Mouse (Mus musculus): ENCODE measurements around the gene Clec2g.

Gene Clec2g

GRCm38 (mm10) chr6:128971394-128972039 is 37.3 kb downstream of the Clec2g start:
- TF ChIP-seq GATA4 (IDR thresholded peaks at IDR 0.05; ENCODE audit: insufficient replicate concordance, low read length): no peak

GRCm38 (mm10) chr6:128972156-128972555 is 38.0 kb downstream of the Clec2g start:
- no peak for TF ChIP-seq GATA4 (IDR thresholded peaks at IDR 0.05; ENCODE audit: insufficient replicate concordance, low read length)

- TF ChIP-seq GATA4 (IDR thresholded peaks at IDR 0.05; ENCODE audit: insufficient replicate concordance, low read length): no peak
Measured at GRCm38 (mm10) chr6:128972687-128973438, 38.7 kb downstream of the Clec2g start.

- no peak for TF ChIP-seq GATA4 (IDR thresholded peaks at IDR 0.05; ENCODE audit: insufficient replicate concordance, low read length)
Measured at GRCm38 (mm10) chr6:128973439-128973697, 39.2 kb downstream of the Clec2g start.

DNA sequence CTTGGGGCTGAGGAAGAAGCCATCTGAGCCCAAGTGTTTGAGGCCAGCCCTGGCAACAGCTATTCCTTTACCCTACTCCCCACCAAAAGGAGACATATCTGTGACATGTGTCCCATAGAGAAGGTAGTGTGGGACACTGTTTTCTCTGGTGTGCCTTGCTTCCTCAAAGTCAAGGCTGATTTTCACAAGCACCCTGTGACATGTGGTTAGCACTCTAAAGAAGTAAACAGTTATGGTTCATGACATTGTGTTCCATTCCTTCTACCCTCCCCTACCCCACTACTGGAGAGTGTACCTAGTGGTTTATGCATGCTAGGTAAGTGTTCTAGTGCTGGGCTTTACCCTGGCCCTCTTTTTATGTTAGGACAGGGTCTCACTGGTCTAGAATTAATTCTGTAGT is 42.0 kb downstream of the Clec2g start:
- no peak for TF ChIP-seq GATA4 (IDR thresholded peaks at IDR 0.05; ENCODE audit: insufficient replicate concordance, low read length)

DNA sequence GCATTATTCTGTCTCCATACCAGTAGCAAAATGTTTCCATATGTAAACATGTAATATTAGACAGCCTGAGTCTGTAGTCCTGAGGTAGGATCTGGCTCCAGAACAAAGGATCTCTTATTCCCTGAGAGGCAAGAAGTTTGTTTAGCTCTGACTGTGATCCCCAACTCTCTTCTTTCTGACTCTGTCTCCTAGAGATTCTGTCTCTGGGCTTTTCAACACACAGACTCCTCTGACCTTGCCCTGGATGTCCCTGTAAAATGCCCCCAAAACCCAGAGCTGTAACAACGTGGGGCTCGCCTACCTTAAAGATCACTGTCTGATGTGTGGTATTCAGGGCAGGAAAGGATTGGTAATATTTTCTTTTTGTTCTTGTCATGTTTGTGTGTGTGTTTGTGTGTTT is 58.2 kb downstream of the Clec2g start:
- no peak for TF ChIP-seq GATA4 (IDR thresholded peaks at IDR 0.05; ENCODE audit: insufficient replicate concordance, low read length)

GRCm38 (mm10) chr6:128992753-128993152 is 58.6 kb downstream of the Clec2g start:
- TF ChIP-seq GATA4 (IDR thresholded peaks at IDR 0.05; ENCODE audit: insufficient replicate concordance, low read length): no peak

- TF ChIP-seq GATA4 (IDR thresholded peaks at IDR 0.05; ENCODE audit: insufficient replicate concordance, low read length): no peak
Measured at GRCm38 (mm10) chr6:128993221-128993620, 59.0 kb downstream of the Clec2g start.

DNA sequence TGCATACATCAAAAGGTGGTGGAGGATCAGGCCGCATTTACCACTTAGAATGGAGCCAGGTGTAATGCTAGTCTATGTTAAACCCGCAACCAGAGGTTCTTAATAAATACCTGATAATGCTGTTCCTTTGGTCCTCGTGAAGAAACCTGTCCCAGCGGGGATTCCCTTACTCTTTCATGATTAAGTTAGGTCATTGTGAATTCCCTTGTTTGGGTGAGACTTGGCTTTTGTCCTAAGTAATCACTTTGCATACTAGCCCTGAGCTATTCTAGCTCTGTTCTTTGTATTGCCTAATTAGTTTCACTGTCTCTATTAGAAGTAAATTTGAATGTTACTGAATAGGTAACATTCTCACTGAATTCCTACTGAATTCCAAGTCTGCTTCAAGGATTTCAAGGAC is 60.2 kb downstream of the Clec2g start:
- no peak for TF ChIP-seq GATA4 (IDR thresholded peaks at IDR 0.05; ENCODE audit: insufficient replicate concordance, low read length)

- TF ChIP-seq GATA4 (IDR thresholded peaks at IDR 0.05; ENCODE audit: insufficient replicate concordance, low read length): no peak
Measured at GRCm38 (mm10) chr6:128994742-128995141, 60.6 kb downstream of the Clec2g start.

DNA sequence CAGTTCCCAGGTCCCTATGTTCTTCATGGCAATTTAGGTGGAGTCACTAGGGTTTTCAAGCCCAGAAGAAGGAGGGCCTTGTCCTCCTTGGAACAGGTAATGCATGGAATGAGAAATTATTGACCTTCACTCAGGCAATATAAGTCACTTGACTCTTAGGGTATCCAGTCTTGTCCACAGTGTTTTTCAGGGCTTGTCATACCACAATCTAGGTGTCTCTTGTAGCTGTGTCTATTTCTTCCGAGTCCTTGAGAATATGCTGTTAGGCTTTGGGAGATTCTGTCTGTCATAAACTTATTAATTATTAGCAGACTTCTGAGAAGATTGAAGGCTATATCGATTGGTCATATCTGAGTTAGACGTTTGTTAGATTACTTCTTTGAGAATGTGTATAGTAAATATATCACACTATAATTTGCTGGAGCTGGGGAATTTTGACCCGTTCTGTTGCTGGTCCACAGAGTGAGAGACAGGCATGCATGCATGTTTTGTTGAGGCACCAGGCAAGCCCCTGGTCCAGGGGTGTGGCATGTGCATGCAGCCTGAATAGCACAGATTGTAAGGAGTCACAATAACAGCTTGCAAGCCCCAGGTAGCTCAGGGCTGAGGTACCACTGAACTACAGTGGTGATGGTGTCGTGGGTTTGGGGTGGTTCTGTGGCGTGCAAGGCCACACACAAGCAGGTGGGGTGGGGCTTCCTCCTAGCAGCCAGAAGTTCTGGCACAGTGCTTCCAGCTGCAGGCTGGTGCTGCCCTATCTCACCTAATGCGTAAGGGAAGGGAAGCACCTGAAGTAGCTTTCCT is 61.3 kb downstream of the Clec2g start:
- no peak for TF ChIP-seq GATA4 (IDR thresholded peaks at IDR 0.05; ENCODE audit: insufficient replicate concordance, low read length)

DNA sequence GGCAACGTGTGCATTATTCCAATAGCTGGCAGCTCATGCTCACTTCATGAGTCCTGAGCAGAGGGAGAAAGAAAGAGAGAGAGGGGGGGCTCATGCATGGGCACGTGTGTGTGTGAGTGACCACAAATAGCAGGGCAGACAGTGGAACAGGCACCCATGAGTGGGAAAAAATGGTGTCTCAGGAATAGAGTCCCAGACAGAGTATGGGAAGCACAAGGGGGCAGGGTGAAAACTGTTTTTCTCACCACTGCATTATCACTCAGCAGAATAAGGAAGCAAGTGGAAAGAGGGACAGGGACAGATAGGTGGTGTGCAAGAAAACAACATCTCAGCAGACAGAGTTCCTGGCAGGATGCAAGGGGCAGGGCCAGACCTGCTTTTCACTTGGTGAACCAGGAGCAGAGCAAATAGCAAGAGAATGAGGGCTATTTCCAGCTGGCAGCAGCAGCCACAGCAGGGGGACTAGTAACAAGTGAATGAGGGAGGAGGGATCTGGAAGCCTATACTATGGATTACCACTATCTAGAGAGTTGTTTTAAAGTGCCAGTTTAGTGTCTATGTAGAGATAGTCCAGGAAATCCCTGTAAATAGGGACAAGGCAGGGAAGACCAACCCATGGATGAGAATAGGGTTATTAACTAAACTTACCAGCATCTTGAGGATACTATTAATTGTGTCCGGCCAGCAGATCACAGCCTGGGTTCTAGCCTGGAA is 62.0 kb downstream of the Clec2g start:
- no peak for TF ChIP-seq GATA4 (IDR thresholded peaks at IDR 0.05; ENCODE audit: insufficient replicate concordance, low read length)

GRCm38 (mm10) chr6:128996768-128997442 is 62.7 kb downstream of the Clec2g start:
- TF ChIP-seq GATA4 (IDR thresholded peaks at IDR 0.05; ENCODE audit: insufficient replicate concordance, low read length): no peak

DNA sequence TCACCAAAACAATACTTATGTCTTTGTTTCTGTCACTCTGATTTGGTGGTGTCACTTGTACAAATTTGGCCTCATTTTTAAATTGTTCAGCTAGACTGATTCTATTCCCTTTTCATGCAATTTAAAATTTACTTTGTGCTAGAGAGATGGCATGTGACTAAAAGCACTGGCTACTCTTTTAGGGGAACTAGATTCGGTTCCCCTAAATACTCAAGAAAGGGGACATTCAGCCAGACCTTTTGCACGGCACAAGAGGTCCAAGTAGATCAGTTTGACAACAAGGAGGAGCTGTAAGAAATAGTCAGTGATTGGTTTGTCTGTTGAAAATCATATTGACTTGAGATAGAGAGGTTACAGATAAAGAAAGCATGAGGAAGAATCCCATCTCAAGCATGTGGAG is 67.2 kb downstream of the Clec2g start:
- TF ChIP-seq GATA4 (IDR thresholded peaks at IDR 0.05; ENCODE audit: insufficient replicate concordance, low read length): no peak

DNA sequence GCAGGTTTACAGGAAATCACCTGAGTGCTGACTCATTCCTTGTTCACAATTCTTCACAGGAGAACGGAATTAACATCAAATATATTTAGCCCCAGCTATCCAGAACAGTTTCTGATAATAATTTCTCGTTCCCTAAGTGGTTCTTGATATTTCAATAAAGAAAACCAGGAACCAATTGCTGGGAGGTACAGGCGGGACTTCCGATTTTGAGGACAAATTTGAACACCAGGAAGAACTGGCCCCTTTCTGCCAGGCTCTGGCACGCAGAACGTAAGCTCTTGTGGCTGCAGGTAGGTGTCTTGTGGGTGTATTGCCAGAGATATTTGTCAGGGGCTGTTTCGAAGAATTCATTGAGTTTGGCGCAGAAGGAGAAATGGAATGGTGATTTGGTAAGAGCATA is 74.4 kb downstream of the Clec2g start:
- no peak for TF ChIP-seq GATA4 (IDR thresholded peaks at IDR 0.05; ENCODE audit: insufficient replicate concordance, low read length)

Measured in liver, adult (tissue).